Mouse (Mus musculus): ENCODE measurements around the gene Bspry. TPM values are rescaled to one million over a fixed set of nuclear protein-coding genes. Genes with fewer than 3 reads are reported as not detected.

Gene Bspry
- 2.7 TPM for polyA plus RNA-seq (2017; shearing (Covaris generic))

GRCm38 (mm10) chr4:62479937-62480708 is at the start of gene Bspry:
TSS of gene Bspry (plus strand) at chr4:62480053.

DNA sequence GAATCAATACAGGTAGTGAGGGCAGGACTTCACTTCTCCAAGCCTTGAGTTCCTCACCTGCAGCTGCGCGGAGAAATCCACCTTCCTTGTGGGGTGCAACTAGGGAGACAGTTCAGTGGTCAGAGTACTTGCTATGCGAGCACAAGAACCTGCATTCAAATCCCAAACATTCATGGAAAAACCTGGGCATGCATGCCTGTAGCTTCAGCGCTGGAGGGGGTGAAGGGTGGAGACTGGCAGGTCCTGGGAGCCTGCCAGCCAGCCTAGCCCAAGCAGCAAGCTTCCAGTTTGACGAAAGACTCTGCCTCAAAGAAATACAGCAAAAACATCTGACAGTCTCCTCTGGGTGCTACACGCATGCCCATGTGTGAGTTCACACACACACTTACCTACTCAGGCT is 44.8 kb upstream of the Bspry start, which contains the start of gene Rnf183:
Rnf183 (minus strand) TSS at position 172 of the 400 bp plus-strand sequence.

GRCm38 (mm10) chr4:62470598-62471051 is 9.2 kb upstream of the Bspry start, which contains the start of gene Wdr31:
TSS of gene Wdr31 (minus strand) at chr4:62470896.

GRCm38 (mm10) chr4:62503374-62503970 is 23.6 kb downstream of the Bspry start, which contains the start of gene Hdhd3:
TSS of gene Hdhd3 (minus strand) at chr4:62503467.

DNA sequence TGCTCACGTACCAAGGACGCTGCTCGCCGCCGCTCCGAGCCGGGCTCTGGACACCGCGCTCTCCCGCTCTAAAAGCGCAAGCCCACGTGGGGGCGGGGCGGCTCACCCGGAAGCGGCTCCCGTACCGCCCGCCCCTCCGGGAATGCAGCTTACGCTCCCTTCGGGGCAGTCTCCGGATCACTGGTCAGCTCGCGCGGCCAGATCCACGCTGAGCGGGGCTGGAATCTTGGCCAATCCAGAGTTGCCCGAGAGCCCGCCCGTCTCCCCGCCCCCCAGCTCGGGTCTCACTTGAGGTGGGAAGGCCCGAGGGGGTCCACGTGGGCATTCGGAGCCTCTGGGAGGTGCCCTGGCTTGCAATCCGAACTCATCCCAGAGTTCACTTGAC is 40.0 kb downstream of the Bspry start, which contains the start of gene Alad:
Alad (minus strand) TSS at position 70 of the 385 bp plus-strand sequence.

GRCm38 (mm10) chr4:62524651-62525488 is 45.0 kb downstream of the Bspry start, which contains the start of the genes Pole3 and 4933430I17Rik:
TSS of gene Pole3 (minus strand) at chr4:62525068.
TSS of gene 4933430I17Rik (plus strand) at chr4:62525369.

Other genes starting within 250 kb of the Bspry start
- gene Zfp37, start 249.0 kb upstream of the Bspry start, polyA plus RNA-seq (2017; shearing (Covaris generic)): not detected
- gene Slc31a2, start 217.5 kb upstream of the Bspry start, polyA plus RNA-seq (2017; shearing (Covaris generic)): 18.4 TPM
- gene Fkbp15, start 119.5 kb upstream of the Bspry start, polyA plus RNA-seq (2017; shearing (Covaris generic)): 62.1 TPM
- 7.9 TPM for gene Slc31a1, start 119.3 kb upstream of the Bspry start, polyA plus RNA-seq (2017; shearing (Covaris generic))
- 91.5 TPM for gene Cdc26, start 71.4 kb upstream of the Bspry start, polyA plus RNA-seq (2017; shearing (Covaris generic))
- gene Prpf4, start 71.3 kb upstream of the Bspry start, polyA plus RNA-seq (2017; shearing (Covaris generic)): 26.6 TPM
- not detected for gene Rnf183, start 44.8 kb upstream of the Bspry start, polyA plus RNA-seq (2017; shearing (Covaris generic))
- 0.34 TPM for gene Wdr31, start 9.2 kb upstream of the Bspry start, polyA plus RNA-seq (2017; shearing (Covaris generic))
- 0.98 TPM for gene Hdhd3, start 23.4 kb downstream of the Bspry start, polyA plus RNA-seq (2017; shearing (Covaris generic))
- 41.6 TPM for gene Alad, start 39.9 kb downstream of the Bspry start, polyA plus RNA-seq (2017; shearing (Covaris generic))
- 24.9 TPM for gene Pole3, start 45.0 kb downstream of the Bspry start, polyA plus RNA-seq (2017; shearing (Covaris generic))
- not detected for gene 4933430I17Rik, start 45.3 kb downstream of the Bspry start, polyA plus RNA-seq (2017; shearing (Covaris generic))
- gene Rgs3, start 79.8 kb downstream of the Bspry start, polyA plus RNA-seq (2017; shearing (Covaris generic)): 99.2 TPM